Mouse (Mus musculus): ENCODE measurements around the gene Ctsr. TPM values are rescaled to one million over a fixed set of nuclear protein-coding genes. Genes with fewer than 3 reads are reported as not detected.
"Not testable (repeated sequence)": the region's sequence is repeated elsewhere in the genome, so short reads cannot be mapped to it uniquely, and the experiment has no call there.

The Ctsr gene
- polyA plus RNA-seq (2015; fragmentation: Nextera tagmentation; extraction: Ambion mirVana): not detected in 2 replicates

- Histone ChIP-seq H3K9ac (ENCODE audit: low read depth, low read length) (no peak within 1 kb of the TSS), H3K4me2 (ENCODE audit: low read length) (no peak within 1 kb of the TSS), H3K36me3 (ENCODE audit: control insufficient read depth, insufficient read depth, low read length) (no peaks in the 10 kb centered on the region), H3K27me3 (replicated peaks; ENCODE audit: control insufficient read depth, insufficient read depth, low read length) (no peaks in the 10 kb centered on the region), H3K9me3 (ENCODE audit: control insufficient read depth, low read length) (peaks cover 10% of the 10 kb centered on the region), H3K27ac (ENCODE audit: low read depth, low read length) (no peak within 1 kb of the TSS), H3K4me1 (ENCODE audit: control insufficient read depth, insufficient read depth, low read depth, low read length) (no peaks in the 10 kb centered on the region), H3K4me3 (ENCODE audit: low read length) (no peak within 1 kb of the TSS)
- ATAC-seq: no peak
- WGBS: 75% methylated on average over 1 of the region's 1 CpGs
These were observed at the start of gene Ctsr for GRCm38 (mm10) chr13:61164156-61164555. Ctsr (minus strand) TSS chr13:61164256.

DNA sequence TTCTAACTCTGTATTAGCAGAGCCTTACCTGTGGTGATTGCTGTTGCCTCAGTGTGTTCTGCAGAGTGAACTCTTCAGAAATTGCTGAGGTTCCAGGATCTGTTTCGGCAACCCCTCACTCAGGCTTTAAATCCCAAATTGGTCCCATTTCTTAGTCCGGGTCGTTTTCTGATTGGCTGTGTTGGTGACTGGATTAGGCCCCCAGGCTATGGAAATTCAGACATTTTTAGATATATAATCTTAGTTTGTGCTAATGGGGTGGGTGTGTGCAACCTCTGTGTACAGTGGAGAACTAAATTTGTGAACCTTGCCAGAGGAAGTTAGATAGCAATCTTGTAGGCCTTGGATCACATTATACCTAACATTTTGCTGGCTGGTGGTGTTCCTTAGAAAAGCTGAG is 39.3 kb upstream of the Ctsr start, which contains the start of gene Cts6:
Gene Cts6 (minus strand): TSS at position 101 of the 400 bp plus-strand sequence.
- no peak within 1 kb of the TSS for H3K9ac ChIP-seq (ENCODE audit: low read depth, low read length)
- no peaks in the 10 kb centered on the region for H3K27me3 ChIP-seq (replicated peaks; ENCODE audit: control insufficient read depth, insufficient read depth, low read length)
- no peak for ATAC-seq
- 91% methylated on average over 3 of the region's 3 CpGs for WGBS
- peaks cover 25% of the 10 kb centered on the region for H3K9me3 ChIP-seq (ENCODE audit: control insufficient read depth, low read length)
- no peak within 1 kb of the TSS for H3K27ac ChIP-seq (ENCODE audit: low read depth, low read length)
- H3K4me3 ChIP-seq (ENCODE audit: low read length): no peak within 1 kb of the TSS
- no peaks in the 10 kb centered on the region for H3K36me3 ChIP-seq (ENCODE audit: control insufficient read depth, insufficient read depth, low read length)
- no peak within 1 kb of the TSS for H3K4me2 ChIP-seq (ENCODE audit: low read length)
- H3K4me1 ChIP-seq (ENCODE audit: control insufficient read depth, insufficient read depth, low read depth, low read length): no peaks in the 10 kb centered on the region

DNA sequence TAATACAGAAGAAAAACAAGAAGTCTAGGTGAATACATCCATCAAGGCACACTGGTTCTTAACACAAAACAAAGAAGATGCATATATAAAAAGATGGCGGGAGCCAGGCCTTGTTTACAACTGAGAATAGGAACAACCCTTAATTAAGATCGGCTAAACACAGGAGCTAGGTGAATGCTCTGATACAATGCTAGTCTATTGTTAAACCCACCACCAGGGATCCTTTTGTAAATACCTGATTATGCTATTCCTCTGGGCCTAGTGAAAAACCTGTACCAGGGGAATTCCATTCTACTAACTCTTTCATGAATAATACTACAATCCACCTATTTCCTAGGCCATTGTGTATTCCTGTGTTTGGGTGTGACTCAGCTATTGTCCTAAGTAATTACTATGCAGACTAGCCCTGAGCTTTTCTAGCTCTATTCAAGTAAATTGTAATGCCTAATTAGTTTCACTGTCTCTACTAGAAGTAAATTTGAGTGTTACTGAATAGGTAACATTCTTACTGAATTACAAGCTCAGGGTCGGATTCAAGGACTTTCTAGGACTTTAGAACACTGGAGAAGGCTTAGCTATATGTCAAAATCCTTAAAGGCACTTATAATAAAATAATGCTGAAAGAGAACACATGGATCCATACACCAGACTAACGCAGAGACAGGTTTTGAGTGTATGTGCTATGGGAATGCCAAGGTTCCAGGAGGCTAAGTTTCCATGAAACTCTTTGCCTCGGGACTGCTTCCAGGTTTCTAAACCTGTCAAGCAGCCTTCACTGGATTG is 21.3 kb upstream of the Ctsr start:
- H3K9me3 ChIP-seq (ENCODE audit: control insufficient read depth, low read length); H3K27me3 ChIP-seq (replicated peaks; ENCODE audit: control insufficient read depth, insufficient read depth, low read length); H3K4me1 ChIP-seq (ENCODE audit: control insufficient read depth, insufficient read depth, low read depth, low read length); ATAC-seq; H3K9ac ChIP-seq (ENCODE audit: low read depth, low read length); H3K4me3 ChIP-seq (ENCODE audit: low read length); H3K36me3 ChIP-seq (ENCODE audit: control insufficient read depth, insufficient read depth, low read length); H3K4me2 ChIP-seq (ENCODE audit: low read length); H3K27ac ChIP-seq (ENCODE audit: low read depth, low read length): not testable (repeated sequence)
- WGBS: 79% methylated on average over 5 of the region's 5 CpGs

GRCm38 (mm10) chr13:61164622-61165021 is 566 bp upstream of the Ctsr start:
- H3K4me2 ChIP-seq (ENCODE audit: low read length): no peak overlapping the region
- H3K9me3 ChIP-seq (ENCODE audit: control insufficient read depth, low read length): peaks cover 9% of the 10 kb centered on the region
- no peaks in the 10 kb centered on the region for H3K4me1 ChIP-seq (ENCODE audit: control insufficient read depth, insufficient read depth, low read depth, low read length)
- H3K27ac ChIP-seq (ENCODE audit: low read depth, low read length): no peak overlapping the region
- ATAC-seq: no peak
- no peak overlapping the region for H3K4me3 ChIP-seq (ENCODE audit: low read length)
- no peaks in the 10 kb centered on the region for H3K27me3 ChIP-seq (replicated peaks; ENCODE audit: control insufficient read depth, insufficient read depth, low read length)
- no peak overlapping the region for H3K9ac ChIP-seq (ENCODE audit: low read depth, low read length)
- 88% methylated on average over 4 of the region's 4 CpGs for WGBS
- no peaks in the 10 kb centered on the region for H3K36me3 ChIP-seq (ENCODE audit: control insufficient read depth, insufficient read depth, low read length)

Other genes starting within 250 kb of the Ctsr start
- 0.36 TPM in 1 of 2 replicates, not detected in the other for gene Gm49393, start 228.7 kb downstream of the Ctsr start, polyA plus RNA-seq (2015; fragmentation: Nextera tagmentation; extraction: Ambion mirVana)
- 0.65 and 1.3 TPM in 2 replicates for gene Gm49391, start 227.7 kb downstream of the Ctsr start, polyA plus RNA-seq (2015; fragmentation: Nextera tagmentation; extraction: Ambion mirVana)
- 18.7 and 26.9 TPM in 2 replicates for gene Ctla2a, start 227.6 kb downstream of the Ctsr start, polyA plus RNA-seq (2015; fragmentation: Nextera tagmentation; extraction: Ambion mirVana)
- not detected in 2 replicates for gene Tpbpa, start 222.3 kb downstream of the Ctsr start, polyA plus RNA-seq (2015; fragmentation: Nextera tagmentation; extraction: Ambion mirVana)
- gene Ctsj, start 158.3 kb downstream of the Ctsr start, polyA plus RNA-seq (2015; fragmentation: Nextera tagmentation; extraction: Ambion mirVana): not detected in 2 replicates
- not detected in 2 replicates for gene Ctsq, start 123.6 kb downstream of the Ctsr start, polyA plus RNA-seq (2015; fragmentation: Nextera tagmentation; extraction: Ambion mirVana)
- gene Cts6, start 39.2 kb upstream of the Ctsr start, polyA plus RNA-seq (2015; fragmentation: Nextera tagmentation; extraction: Ambion mirVana): not detected in 2 replicates
- gene Cts8, start 91.1 kb upstream of the Ctsr start, polyA plus RNA-seq (2015; fragmentation: Nextera tagmentation; extraction: Ambion mirVana): not detected in 2 replicates
- not detected in 2 replicates for gene Gm49398, start 124.6 kb upstream of the Ctsr start, polyA plus RNA-seq (2015; fragmentation: Nextera tagmentation; extraction: Ambion mirVana)
- gene Cts7, start 193.9 kb upstream of the Ctsr start, polyA plus RNA-seq (2015; fragmentation: Nextera tagmentation; extraction: Ambion mirVana): not detected in 2 replicates